11 mouse cellular contexts compared by ENCODE assay signal in genomic region chr8:13037569-13037968, GRCm38 (mm10). TPM values are rescaled to one million over a fixed set of nuclear protein-coding genes. Genes with fewer than 3 reads are reported as not detected.
DNase-seq lines count a peak whose midpoint lies in the region; ATAC-seq and TF ChIP-seq lines count a peak whose summit lies in the region.
"Had no signal": no experiment of that assay in that cellular context is flagged by ENCODE, and none has a peak within 500 bp of the region (broad histone marks: within the 10 kb centered on the region; RNA-seq: fewer than 3 reads in every experiment).

No protein-coding gene starts in this region.

- H3K4me1 ChIP-seq in hindbrain, embryonic 10.5 days (replicated peaks), result peaks cover 32% of the 10 kb centered on the region
- H3K4me1 ChIP-seq in hindbrain, postnatal 0 days (ENCODE audit: insufficient read depth, low read length), result no peaks in the 10 kb centered on the region
- peaks cover 9% of the 10 kb centered on the region; the same call in 1 of the 2 replicates for H3K4me1 ChIP-seq in bone marrow, adult 2 months (ENCODE audit: control insufficient read depth, insufficient read depth, low read length)
- 0 out of 2 replicates have a peak, but pooled peaks cover 4% of the 10 kb centered on the region for H3K4me1 ChIP-seq in intestine, postnatal 0 days (replicated peaks; ENCODE audit: control insufficient read depth, insufficient read depth, low read length)
- peaks cover 21% of the 10 kb centered on the region for H3K4me1 ChIP-seq in liver, postnatal 0 days (ENCODE audit: insufficient read depth)
- no peaks in the 10 kb centered on the region; the same call in 1 of the 2 replicates for H3K4me1 ChIP-seq in hindbrain, embryonic 12.5 days

- H3K36me3 ChIP-seq in hindbrain, embryonic 10.5 days, result no peaks in the 10 kb centered on the region
- no peaks in the 10 kb centered on the region for H3K36me3 ChIP-seq in hindbrain, postnatal 0 days (ENCODE audit: insufficient read depth, low read length)
- H3K36me3 ChIP-seq in intestine, postnatal 0 days (ENCODE audit: control insufficient read depth, insufficient read depth), result no peaks in the 10 kb centered on the region
- 0 out of 2 replicates have a peak, but pooled peaks cover 2% of the 10 kb centered on the region for H3K36me3 ChIP-seq in liver, postnatal 0 days (replicated peaks; ENCODE audit: insufficient read depth, low read length)
- H3K36me3 ChIP-seq in hindbrain, embryonic 12.5 days, result no peaks in the 10 kb centered on the region

- H3K27ac ChIP-seq in hindbrain, embryonic 10.5 days, result peak overlapping the region; percentile 72
- no peak overlapping the region for H3K27ac ChIP-seq in hindbrain, postnatal 0 days
- peak overlapping the region; percentile 49 for H3K27ac ChIP-seq in bone marrow, adult 2 months (ENCODE audit: control insufficient read depth, insufficient read depth, low read depth, low read length, poor library complexity)
- H3K27ac ChIP-seq in intestine, postnatal 0 days (ENCODE audit: low read depth, low read length), result peak overlapping the region; percentile 28; the same call in 1 of the 2 replicates
- H3K27ac ChIP-seq in liver, postnatal 0 days (ENCODE audit: low read depth), result peak overlapping the region; percentile 90
- no peak overlapping the region for H3K27ac ChIP-seq in hindbrain, embryonic 12.5 days
- H3K27ac ChIP-seq: hindbrain, embryonic 14.5 days had no signal

- no peak overlapping the region for H3K4me2 ChIP-seq in hindbrain, postnatal 0 days (ENCODE audit: low read depth, low read length)
- H3K4me2 ChIP-seq in intestine, postnatal 0 days (replicated peaks; ENCODE audit: low read depth), result peak overlapping the region; percentile 43; the same call in 1 of the 2 replicates
- H3K4me2 ChIP-seq in liver, postnatal 0 days (ENCODE audit: low read depth, low read length), result peak overlapping the region; percentile 65
- H3K4me2 ChIP-seq in hindbrain, embryonic 12.5 days (replicated peaks), result no peak overlapping the region
- H3K4me2 ChIP-seq: hindbrain, embryonic 14.5 days had no signal

- H3K4me3 ChIP-seq in hindbrain, embryonic 10.5 days, result no peak overlapping the region
- H3K4me3 ChIP-seq in hindbrain, postnatal 0 days (ENCODE audit: low read length), result no peak overlapping the region
- H3K4me3 ChIP-seq in bone marrow, adult 2 months (replicated peaks; ENCODE audit: control insufficient read depth, low read depth, low read length), result no peak overlapping the region
- no peak overlapping the region for H3K4me3 ChIP-seq in intestine, postnatal 0 days (ENCODE audit: low read depth, low read length)
- peak overlapping the region; percentile 43 for H3K4me3 ChIP-seq in liver, postnatal 0 days (ENCODE audit: low read depth, low read length)
- no peak overlapping the region for H3K4me3 ChIP-seq in hindbrain, embryonic 12.5 days

- no peaks in the 10 kb centered on the region for H3K9me3 ChIP-seq in hindbrain, embryonic 10.5 days
- no peaks in the 10 kb centered on the region for H3K9me3 ChIP-seq in hindbrain, postnatal 0 days (ENCODE audit: low read length)
- no peaks in the 10 kb centered on the region for H3K9me3 ChIP-seq in intestine, postnatal 0 days (ENCODE audit: control insufficient read depth)
- no peaks in the 10 kb centered on the region for H3K9me3 ChIP-seq in liver, postnatal 0 days (ENCODE audit: low read length)
- no peaks in the 10 kb centered on the region for H3K9me3 ChIP-seq in hindbrain, embryonic 12.5 days (replicated peaks)

- TF ChIP-seq CTCF in hindbrain, postnatal 0 days (IDR thresholded peaks at IDR 0.05; ENCODE audit: low read depth), result no peak
- no peak for TF ChIP-seq CTCF in bone marrow, adult 2 months (IDR thresholded peaks at IDR 0.05; ENCODE audit: control insufficient read depth, insufficient read depth, low read length)
- no peak for TF ChIP-seq CTCF in intestine, postnatal 0 days (IDR thresholded peaks at IDR 0.05; ENCODE audit: low read depth)
- TF ChIP-seq CTCF in liver, postnatal 0 days (IDR thresholded peaks at IDR 0.05; ENCODE audit: low read depth), result no peak

- no peak overlapping the region for H3K9ac ChIP-seq in hindbrain, postnatal 0 days (replicated peaks; ENCODE audit: low read length)
- H3K9ac ChIP-seq in intestine, postnatal 0 days (ENCODE audit: low read depth, low read length), result no peak overlapping the region
- peak overlapping the region; percentile 67 for H3K9ac ChIP-seq in liver, postnatal 0 days (replicated peaks)
- no peak overlapping the region for H3K9ac ChIP-seq in hindbrain, embryonic 12.5 days
- H3K9ac ChIP-seq: hindbrain, embryonic 14.5 days had no signal

- no peak for TF ChIP-seq POLR2A in bone marrow, adult 2 months (IDR thresholded peaks at IDR 0.05; ENCODE audit: borderline replicate concordance, control insufficient read depth, low read depth, low read length)

- no peak; the same call in 1 of the 2 replicates for TF ChIP-seq EP300 in liver, postnatal 0 days (IDR thresholded peaks at IDR 0.05; ENCODE audit: low read depth)

- peak; percentile 19 for DNase-seq in hindbrain, embryonic 10.5 days (ENCODE audit: low spot score)
- DNase-seq in hindbrain, postnatal 0 days (ENCODE audit: low spot score), result no peak
- DNase-seq in liver, postnatal 0 days, result peak; percentile 73
- DNase-seq in cerebellum, postnatal 14 days, result no peak
- DNase-seq: gastrocnemius, postnatal 10 days had no signal

- no peaks in the 10 kb centered on the region for H3K27me3 ChIP-seq in hindbrain, embryonic 10.5 days (ENCODE audit: insufficient read depth, poor library complexity, severe bottlenecking)
- no peaks in the 10 kb centered on the region for H3K27me3 ChIP-seq in hindbrain, postnatal 0 days (ENCODE audit: insufficient read depth, low read length)
- no peaks in the 10 kb centered on the region for H3K27me3 ChIP-seq in intestine, postnatal 0 days (replicated peaks; ENCODE audit: control insufficient read depth, insufficient read depth, low read length)
- no peaks in the 10 kb centered on the region for H3K27me3 ChIP-seq in liver, postnatal 0 days (ENCODE audit: insufficient read depth, low read length)
- H3K27me3 ChIP-seq in hindbrain, embryonic 12.5 days, result no peaks in the 10 kb centered on the region; the same call in 1 of the 2 replicates

- WGBS in hindbrain, embryonic 10.5 days, result 25% methylated on average over 5 of the region's 5 CpGs
- 38% methylated on average over 5 of the region's 5 CpGs for WGBS in hindbrain, postnatal 0 days
- WGBS in bone marrow, adult 2 months, result 61% methylated on average over 5 of the region's 5 CpGs
- 33% methylated on average over 5 of the region's 5 CpGs for WGBS in intestine, postnatal 0 days
- 44% methylated on average over 5 of the region's 5 CpGs for WGBS in liver, postnatal 0 days (ENCODE audit: insufficient replicate concordance)
- WGBS in hindbrain, embryonic 12.5 days, result 32% methylated on average over 5 of the region's 5 CpGs

- no peak for ATAC-seq in hindbrain, postnatal 0 days
- ATAC-seq in intestine, postnatal 0 days, result peak; percentile 86
- ATAC-seq in liver, postnatal 0 days, result peak; percentile 92
- no peak for ATAC-seq in hindbrain, embryonic 12.5 days (ENCODE audit: low FRiP score)

RNA-seq across cellular contexts. Expression of gene F10, which starts 0.5 kb away (rescaled TPM):
- 1.2 TPM in 2 replicates for polyA plus RNA-seq in hindbrain, embryonic 10.5 days (2016; fragmentation: Nextera tagmentation; extraction: Ambion mirVana)
- total RNA-seq in hindbrain, postnatal 0 days (2014; rRNA removed), result 0.05 TPM in 1 of 2 replicates, not detected in the other
- 0.14 and 0.34 TPM in 2 replicates for polyA plus RNA-seq in hindbrain, postnatal 0 days (2015; fragmentation: Nextera tagmentation; extraction: Ambion mirVana)
- polyA plus RNA-seq in bone marrow, adult 2 months (2011; ENCODE audit: insufficient read depth, insufficient read length, low replicate concordance, missing spikeins), result 8.0 and 27.9 TPM in 2 replicates
- 111 and 116 TPM in 2 replicates for polyA plus RNA-seq in intestine, postnatal 0 days (2015; fragmentation: Nextera tagmentation; extraction: Ambion mirVana)
- polyA plus RNA-seq in liver, postnatal 0 days (2015; fragmentation: Nextera tagmentation; extraction: Ambion mirVana), result 531 and 542 TPM in 2 replicates
- 0.59 and 0.66 TPM in 2 replicates for polyA plus RNA-seq in hindbrain, embryonic 12.5 days (2016; fragmentation: Nextera tagmentation; extraction: Ambion mirVana)
- total RNA-seq: left cerebral cortex, adult 8-10 months had no signal
- polyA plus RNA-seq: cortical plate, adult 2 months had no signal

RNA-seq across cellular contexts. Expression of gene F7, which starts 11.7 kb away (rescaled TPM):
- 0.10 and 0.34 TPM in 2 replicates for polyA plus RNA-seq in hindbrain, embryonic 10.5 days (2016; fragmentation: Nextera tagmentation; extraction: Ambion mirVana)
- 0.10 TPM in 1 of 2 replicates, not detected in the other for total RNA-seq in hindbrain, postnatal 0 days (2014; rRNA removed)
- polyA plus RNA-seq in hindbrain, postnatal 0 days (2015; fragmentation: Nextera tagmentation; extraction: Ambion mirVana), result not detected in 2 replicates
- 0.86 and 1.3 TPM in 2 replicates for polyA plus RNA-seq in bone marrow, adult 2 months (2011; ENCODE audit: insufficient read depth, insufficient read length, low replicate concordance, missing spikeins)
- polyA plus RNA-seq in intestine, postnatal 0 days (2015; fragmentation: Nextera tagmentation; extraction: Ambion mirVana), result 0.08 TPM in 2 replicates
- 35.1 and 36.0 TPM in 2 replicates for polyA plus RNA-seq in liver, postnatal 0 days (2015; fragmentation: Nextera tagmentation; extraction: Ambion mirVana)
- not detected in 2 replicates for polyA plus RNA-seq in hindbrain, embryonic 12.5 days (2016; fragmentation: Nextera tagmentation; extraction: Ambion mirVana)
- total RNA-seq: gastrocnemius, postnatal 10 days had no signal
- polyA plus RNA-seq: hindbrain, embryonic 14.5 days had no signal

RNA-seq across cellular contexts. Expression of gene Proz, which starts 23.1 kb away (rescaled TPM):
- polyA plus RNA-seq in hindbrain, embryonic 10.5 days (2016; fragmentation: Nextera tagmentation; extraction: Ambion mirVana), result 0.24 and 0.50 TPM in 2 replicates
- not detected in 2 replicates for total RNA-seq in hindbrain, postnatal 0 days (2014; rRNA removed)
- polyA plus RNA-seq in hindbrain, postnatal 0 days (2015; fragmentation: Nextera tagmentation; extraction: Ambion mirVana), result 0.40 and 0.58 TPM in 2 replicates
- 0.34 and 0.70 TPM in 2 replicates for polyA plus RNA-seq in bone marrow, adult 2 months (2011; ENCODE audit: insufficient read depth, insufficient read length, low replicate concordance, missing spikeins)
- 15.9 and 19.5 TPM in 2 replicates for polyA plus RNA-seq in intestine, postnatal 0 days (2015; fragmentation: Nextera tagmentation; extraction: Ambion mirVana)
- polyA plus RNA-seq in liver, postnatal 0 days (2015; fragmentation: Nextera tagmentation; extraction: Ambion mirVana), result 93.8 and 97.1 TPM in 2 replicates
- 0.65 and 0.68 TPM in 2 replicates for polyA plus RNA-seq in hindbrain, embryonic 12.5 days (2016; fragmentation: Nextera tagmentation; extraction: Ambion mirVana)
- total RNA-seq: left cerebral cortex, adult 8-10 months had no signal

Comparison
In these comparisons a context has a peak if more than half of its experiments do, and no peak if none do; other contexts are left out.
1. DNase-seq: peak in hindbrain, embryonic 10.5 days (single experiment) and liver, postnatal 0 days (single experiment); none in hindbrain, postnatal 0 days (single experiment) and cerebellum, postnatal 14 days (0 of 2).
2. H3K27ac ChIP-seq: peak in hindbrain, embryonic 10.5 days (single experiment), bone marrow, adult 2 months (single experiment), intestine, postnatal 0 days (single experiment) and liver, postnatal 0 days (single experiment); none in hindbrain, postnatal 0 days (single experiment) and hindbrain, embryonic 12.5 days (single experiment).
3. ATAC-seq: peak in intestine, postnatal 0 days (single experiment) and liver, postnatal 0 days (single experiment); none in hindbrain, postnatal 0 days (single experiment) and hindbrain, embryonic 12.5 days (single experiment).
4. H3K4me2 ChIP-seq: peak in intestine, postnatal 0 days (single experiment) and liver, postnatal 0 days (single experiment); none in hindbrain, postnatal 0 days (single experiment) and hindbrain, embryonic 12.5 days (single experiment).
5. RNA of gene F7, which starts 11.7 kb away (polyA plus RNA-seq): 35.1 to 36.0 TPM in liver, postnatal 0 days; 0.86 to 1.3 TPM in bone marrow, adult 2 months, 0.10 to 0.34 TPM in hindbrain, embryonic 10.5 days, 0.08 TPM in intestine, postnatal 0 days, not detected in hindbrain, embryonic 12.5 days and not detected in hindbrain, postnatal 0 days; every median in the first group is over 10 times any median in the second.